Mouse (Mus musculus) ES-Bruce4 (cell line): ENCODE data around the gene Dus2.

Experiments used
- CTCF ChIP-seq: IDR thresholded peaks from one replicate; pipeline ENCODE4 v1.8.1; 2011; ENCODE audit warnings: low read depth, low read length
- EP300 ChIP-seq: IDR thresholded peaks from 2 replicates; pipeline ENCODE4 v1.6.1; 2011; ENCODE audit warnings: low read depth, low read length; ENCODE audit not compliant: insufficient read depth

DNA sequence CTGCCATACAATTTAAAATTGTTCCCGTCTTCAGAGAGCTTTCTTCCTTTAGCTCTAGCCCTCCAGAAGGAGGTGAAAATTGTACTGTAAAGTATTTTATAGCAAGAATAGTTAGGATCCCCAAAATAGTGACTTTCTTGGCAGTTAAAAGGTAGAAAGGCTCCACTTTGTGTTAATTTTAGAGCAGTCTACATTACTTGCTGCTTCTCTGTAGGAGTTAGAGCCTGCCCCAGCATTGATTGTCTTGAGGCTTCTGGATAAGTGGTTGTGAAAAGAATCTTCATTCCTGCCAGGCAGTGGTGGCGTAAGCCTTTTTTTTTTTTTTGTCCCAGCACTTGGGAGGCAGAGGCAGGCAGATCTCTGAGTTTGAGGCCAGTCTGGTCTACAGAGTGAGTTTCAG lies 75.6 kb downstream of the Dus2 start:
- TF ChIP-seq CTCF (no peak), EP300 (no peak)
